Mouse (Mus musculus): ENCODE measurements around the gene Ddhd1.

Ddhd1 gene

GRCm38 (mm10) chr14:45644786-45645185 lies 13.2 kb downstream of the Ddhd1 start:
- DNase-seq (ENCODE audit: low spot score), result no peak

GRCm38 (mm10) chr14:45644202-45644601 lies 13.7 kb downstream of the Ddhd1 start:
- no peak for DNase-seq (ENCODE audit: low spot score)

GRCm38 (mm10) chr14:45643461-45643860 lies 14.5 kb downstream of the Ddhd1 start:
- DNase-seq (ENCODE audit: low spot score), result no peak

GRCm38 (mm10) chr14:45642795-45643194 lies 15.1 kb downstream of the Ddhd1 start:
- no peak for DNase-seq (ENCODE audit: low spot score)

GRCm38 (mm10) chr14:45642217-45642616 lies 15.7 kb downstream of the Ddhd1 start:
- DNase-seq (ENCODE audit: low spot score), result no peak

GRCm38 (mm10) chr14:45638717-45639116 lies 19.2 kb downstream of the Ddhd1 start:
- DNase-seq (ENCODE audit: low spot score), result no peak

- DNase-seq (ENCODE audit: low spot score), result no peak
Measured at GRCm38 (mm10) chr14:45635496-45635895, 22.4 kb downstream of the Ddhd1 start.

GRCm38 (mm10) chr14:45632756-45633537 lies 25.0 kb downstream of the Ddhd1 start:
- no peak for DNase-seq (ENCODE audit: low spot score)

- no peak for DNase-seq (ENCODE audit: low spot score)
Measured at GRCm38 (mm10) chr14:45630544-45630943, 27.4 kb downstream of the Ddhd1 start.

- DNase-seq (ENCODE audit: low spot score), result no peak
Measured at GRCm38 (mm10) chr14:45629938-45630337, 28.0 kb downstream of the Ddhd1 start.

- DNase-seq (ENCODE audit: low spot score), result no peak
Measured at GRCm38 (mm10) chr14:45618351-45618750, 39.6 kb downstream of the Ddhd1 start.

GRCm38 (mm10) chr14:45616526-45616925 lies 41.4 kb downstream of the Ddhd1 start:
- no peak for DNase-seq (ENCODE audit: low spot score)

- DNase-seq (ENCODE audit: low spot score), result no peak
Measured at GRCm38 (mm10) chr14:45615776-45616175, 42.2 kb downstream of the Ddhd1 start.

- DNase-seq (ENCODE audit: low spot score), result no peak
Measured at GRCm38 (mm10) chr14:45614822-45615221, 43.1 kb downstream of the Ddhd1 start.

GRCm38 (mm10) chr14:45614406-45614805 lies 43.5 kb downstream of the Ddhd1 start:
- no peak for DNase-seq (ENCODE audit: low spot score)

- DNase-seq (ENCODE audit: low spot score), result no peak
Measured at GRCm38 (mm10) chr14:45611654-45612053, 46.3 kb downstream of the Ddhd1 start.

GRCm38 (mm10) chr14:45602002-45602401 lies 55.9 kb downstream of the Ddhd1 start:
- DNase-seq (ENCODE audit: low spot score), result no peak

GRCm38 (mm10) chr14:45600587-45600986 lies 57.4 kb downstream of the Ddhd1 start:
- DNase-seq (ENCODE audit: low spot score), result no peak

GRCm38 (mm10) chr14:45597855-45598254 lies 60.1 kb downstream of the Ddhd1 start:
- no peak for DNase-seq (ENCODE audit: low spot score)

- DNase-seq (ENCODE audit: low spot score), result no peak
Measured at GRCm38 (mm10) chr14:45593261-45593660, 64.7 kb downstream of the Ddhd1 start.

GRCm38 (mm10) chr14:45588403-45588802 lies 69.5 kb downstream of the Ddhd1 start:
- DNase-seq (ENCODE audit: low spot score), result no peak

GRCm38 (mm10) chr14:45587536-45587935 lies 70.4 kb downstream of the Ddhd1 start:
- no peak for DNase-seq (ENCODE audit: low spot score)

GRCm38 (mm10) chr14:45583494-45584027 lies 74.4 kb downstream of the Ddhd1 start:
- DNase-seq (ENCODE audit: low spot score), result no peak
